Mouse (Mus musculus): ENCODE data around the gene Pou5f1. TPM values are rescaled to one million over a fixed set of nuclear protein-coding genes. Genes with fewer than 3 reads are reported as not detected.

The Pou5f1 gene
- polyA plus RNA-seq, 2 experiments from 2014 or later: 0.31 TPM; not detected in 1

DNA sequence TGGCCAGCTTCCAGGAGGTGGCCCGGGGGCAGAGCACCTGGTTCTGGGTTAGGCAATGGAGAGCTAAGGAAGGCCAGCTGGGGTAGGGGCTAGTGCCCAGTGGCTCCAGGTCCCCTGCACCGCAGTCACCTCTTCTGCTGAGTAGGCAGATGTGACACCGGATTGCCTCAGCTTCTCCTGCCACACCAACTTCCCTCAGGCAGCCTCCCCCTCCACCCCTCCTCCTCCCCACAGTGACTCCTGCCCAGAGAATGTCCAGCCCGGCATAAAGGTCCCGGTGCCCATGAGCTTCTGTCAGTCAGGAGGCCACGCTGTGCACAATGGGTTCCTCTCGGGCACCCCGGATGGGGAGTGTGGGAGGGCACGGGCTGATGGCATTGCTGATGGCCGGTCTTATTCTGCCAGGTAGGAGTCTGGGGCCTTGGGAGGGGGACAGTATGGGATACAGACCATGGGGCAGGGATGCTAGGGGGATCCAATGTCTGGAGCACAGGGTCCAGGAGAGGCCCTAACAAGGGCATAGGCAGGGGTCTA, 46.1 kb downstream of the Pou5f1 start, which contains the start of gene Cdsn:
Gene Cdsn (plus strand): TSS at position 248 of the 534 bp plus-strand sequence.
- no peak for ATAC-seq

GRCm38 (mm10) chr17:35554321-35554720, 48.5 kb downstream of the Pou5f1 start:
- no peak for ATAC-seq

GRCm38 (mm10) chr17:35554761-35555397, 49.1 kb downstream of the Pou5f1 start:
- no peak for ATAC-seq

DNA sequence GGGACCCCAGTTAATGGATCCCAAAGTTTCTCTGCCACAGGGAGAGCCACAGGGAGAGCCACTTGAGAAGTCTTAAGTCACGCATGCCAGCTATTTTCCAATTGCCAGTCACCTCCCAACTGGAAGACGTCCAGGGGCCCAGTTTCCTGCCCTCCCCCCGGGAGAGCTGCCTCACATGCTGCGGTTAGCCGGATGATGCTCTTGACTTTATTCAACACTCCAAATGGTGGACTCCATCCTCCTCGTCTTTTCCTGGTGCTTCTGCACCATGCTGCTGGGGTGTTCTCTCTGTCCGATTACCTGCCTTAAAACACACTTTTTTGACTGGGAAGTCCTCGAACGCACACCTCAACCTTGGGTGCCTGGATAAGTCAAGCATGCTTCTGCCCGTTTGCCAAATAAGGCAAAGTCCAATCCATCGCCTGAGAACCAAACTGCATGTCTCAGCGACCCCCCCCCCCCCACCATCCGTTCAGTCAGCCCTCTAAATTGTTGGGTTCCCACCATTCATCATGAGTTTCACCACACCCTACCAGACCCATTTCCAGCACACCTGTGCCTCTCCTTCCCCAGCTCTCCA, 50.5 kb downstream of the Pou5f1 start:
- no peak for ATAC-seq

DNA sequence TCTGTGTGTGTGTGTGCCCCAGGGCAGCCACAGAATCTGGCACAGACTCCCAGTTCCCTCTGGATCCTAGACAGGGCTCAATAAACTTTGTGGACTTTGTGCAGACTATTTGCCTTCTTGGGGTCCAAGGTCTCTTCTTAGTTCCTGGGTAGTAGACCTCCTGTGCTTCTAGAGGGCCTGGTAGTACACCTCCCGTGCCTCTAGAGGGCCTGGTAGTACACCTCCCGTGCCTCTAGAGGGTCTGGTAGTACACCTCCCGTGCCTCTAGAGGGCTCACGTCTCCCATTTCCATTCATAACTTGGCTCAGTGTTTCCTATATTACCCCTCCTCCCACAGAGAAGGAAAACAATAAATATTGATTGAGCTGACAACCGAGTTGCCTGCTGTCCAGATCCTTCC, 51.0 kb downstream of the Pou5f1 start:
- ATAC-seq: no peak

GRCm38 (mm10) chr17:35557351-35557750, 51.5 kb downstream of the Pou5f1 start:
- ATAC-seq: no peak

DNA sequence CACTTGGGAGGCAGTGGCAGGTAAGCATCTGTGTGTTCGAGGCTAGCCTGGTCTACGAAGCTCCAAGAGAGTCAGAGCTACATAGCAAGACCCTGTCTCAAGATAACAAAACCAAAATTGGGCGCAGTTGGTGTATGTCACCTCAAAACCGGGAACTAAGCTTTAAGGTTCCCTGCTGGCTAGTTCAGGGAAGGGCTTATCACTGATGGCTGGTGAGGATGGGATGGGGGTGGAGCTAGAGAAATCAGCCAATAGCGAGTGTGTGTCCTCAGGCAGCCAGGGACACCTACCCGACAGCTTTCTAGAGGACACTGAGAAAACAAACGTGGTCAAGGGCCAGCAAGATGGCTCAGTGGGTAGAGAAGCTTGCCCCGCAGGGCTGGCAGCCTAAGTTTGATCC, 52.4 kb downstream of the Pou5f1 start:
- ATAC-seq: no peak

Other genes starting within 250 kb of the Pou5f1 start
- 1,000 to 10,000 TPM; 4,417 to 6,162 TPM for gene H2-D1, start 243.3 kb upstream of the Pou5f1 start, polyA plus RNA-seq (2017; shearing (Covaris generic))
- gene H2-Q1, start 185.6 kb upstream of the Pou5f1 start, polyA plus RNA-seq (2017; shearing (Covaris generic)): under 1 TPM in 1 of 2 experiments, not detected in 1; 0.13 TPM
- gene H2-Q2, start 163.8 kb upstream of the Pou5f1 start, polyA plus RNA-seq (2017; shearing (Covaris generic)): 10 to 100 TPM in 1 of 2 experiments, 1 to 10 TPM in 1; 9.8 to 10.8 TPM
- 10 to 100 TPM; 14.0 to 16.4 TPM for gene H2-Q4, start 126.4 kb upstream of the Pou5f1 start, polyA plus RNA-seq (2017; shearing (Covaris generic))
- 100 to 1,000 TPM; 488 to 605 TPM for gene H2-Q6, start 81.2 kb upstream of the Pou5f1 start, polyA plus RNA-seq (2017; shearing (Covaris generic))
- gene H2-Q7, start 66.9 kb upstream of the Pou5f1 start, polyA plus RNA-seq (2017; shearing (Covaris generic)): 1,000 to 10,000 TPM; 1,046 to 1,058 TPM
- gene H2-Q10, start 35.9 kb upstream of the Pou5f1 start, polyA plus RNA-seq (2017; shearing (Covaris generic)): 10 to 100 TPM; 15.0 to 23.6 TPM
- gene Tcf19, start 10.8 kb downstream of the Pou5f1 start, polyA plus RNA-seq (2017; shearing (Covaris generic)): 10 to 100 TPM; 17.1 to 22.0 TPM
- gene Cchcr1, start 11.1 kb downstream of the Pou5f1 start, polyA plus RNA-seq (2017; shearing (Covaris generic)): 1 to 10 TPM; 5.5 to 7.6 TPM
- under 1 TPM in 1 of 2 experiments, not detected in 1; 0.65 TPM for gene Psors1c2, start 27.2 kb downstream of the Pou5f1 start, polyA plus RNA-seq (2017; shearing (Covaris generic))
- gene Cdsn, start 46.1 kb downstream of the Pou5f1 start, polyA plus RNA-seq (2017; shearing (Covaris generic)): not detected
- gene 2300002M23Rik, start 61.4 kb downstream of the Pou5f1 start, polyA plus RNA-seq (2017; shearing (Covaris generic)): not detected
- not detected for gene Sfta2, start 95.5 kb downstream of the Pou5f1 start, polyA plus RNA-seq (2017; shearing (Covaris generic))
- not detected for gene Gm9573, start 120.6 kb downstream of the Pou5f1 start, polyA plus RNA-seq (2017; shearing (Covaris generic))
- under 1 TPM; 0.16 to 0.46 TPM for gene Mucl3, start 137.7 kb downstream of the Pou5f1 start, polyA plus RNA-seq (2017; shearing (Covaris generic))
- gene Vars2, start 161.6 kb downstream of the Pou5f1 start, polyA plus RNA-seq (2017; shearing (Covaris generic)): 10 to 100 TPM; 11.1 to 15.2 TPM
- gene Gtf2h4, start 167.7 kb downstream of the Pou5f1 start, polyA plus RNA-seq (2017; shearing (Covaris generic)): 10 to 100 TPM; 28.3 to 37.7 TPM
- gene Ddr1, start 198.6 kb downstream of the Pou5f1 start, polyA plus RNA-seq (2017; shearing (Covaris generic)): under 1 TPM; 0.65 TPM

Data from CD4-positive, CD25-positive, alpha-beta regulatory T cell, adult 4 months (primary cell).